Mouse (Mus musculus) liver, postnatal 0 days (tissue): ENCODE results near the gene Iba57.

Experiments used
- CTCF ChIP-seq: sonication (generic); IDR thresholded peaks from 2 replicates; pipeline ENCODE4 v1.5.1; 2016; ENCODE audit warnings: antibody characterized with exemption, low read depth
- EP300 ChIP-seq: IDR thresholded peaks from 2 replicates; pipeline ENCODE4 v1.6.1; 2016; ENCODE audit warnings: antibody characterized with exemption, low read depth, mild to moderate bottlenecking

GRCm38 (mm10) chr11:59132065-59132464 lies 31.5 kb downstream of the Iba57 start:
- TF ChIP-seq CTCF (no peak), EP300 (no peak)
